14 mouse cellular contexts compared by ENCODE assay signal in the genomic region with DNA sequence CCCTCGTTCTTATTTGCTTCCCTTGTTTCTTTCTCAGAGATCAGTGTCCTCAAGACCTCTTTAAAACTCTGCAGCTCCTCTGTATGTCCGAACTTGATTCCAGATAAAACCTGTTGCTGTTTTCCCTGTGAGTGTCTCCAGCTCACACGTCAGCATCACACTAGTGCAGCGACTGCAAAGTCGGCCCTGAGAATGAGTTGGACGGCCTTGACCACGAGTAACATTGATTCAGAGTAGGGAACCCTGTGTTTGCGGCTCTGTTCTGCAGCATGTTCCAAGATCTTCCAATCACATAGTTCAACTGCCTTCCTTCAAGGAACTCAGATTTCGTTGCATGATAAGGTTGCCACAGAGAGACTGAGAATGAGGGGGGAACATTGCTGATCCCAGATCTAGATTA.
DNase-seq lines count a peak whose midpoint lies in the region.
"Had no signal": no experiment of that assay in that cellular context is flagged by ENCODE, and none has a peak within 500 bp of the region (broad histone marks: within the 10 kb centered on the region; RNA-seq: fewer than 3 reads in every experiment).

No protein-coding gene starts in this region.

- H3K27ac ChIP-seq in forebrain, embryonic 10.5 days: no peak overlapping the region
- H3K27ac ChIP-seq: gastrocnemius, adult 2 months; hindbrain, embryonic 12.5 days; hindbrain, embryonic 15.5 days had no signal

- 91% methylated on average over 9 of the region's 9 CpGs for WGBS in forebrain, embryonic 10.5 days

- no peak overlapping the region for H3K4me3 ChIP-seq in forebrain, embryonic 10.5 days
- H3K4me3 ChIP-seq: gastrocnemius, adult 2 months; hindbrain, embryonic 12.5 days; hindbrain, embryonic 15.5 days had no signal

- peak; percentile 81 to 87 for DNase-seq in adrenal gland, adult (ENCODE audit: inconsistent age in 2 of 2, low spot score in 1 of 2)
- no peak for DNase-seq in adrenal gland, postnatal 4 days (ENCODE audit: low spot score in 2 of 2)
- peak; percentile 85 for DNase-seq in adrenal gland, adult 2 months
- DNase-seq in adrenal gland, postnatal 14 days: peak; percentile 68
- no peak for DNase-seq in cerebellum, adult 9-11 months
- no peak for DNase-seq in forebrain, embryonic 10.5 days (ENCODE audit: extremely low spot score, low spot score)
- DNase-seq: cerebellum, adult 11-12 months; cerebellum, adult 8-10 months; cerebellum, postnatal 14 days; gastrocnemius, adult 2 months; gastrocnemius, postnatal 14 days; heart, adult 11 months had no signal

- no peaks in the 10 kb centered on the region for H3K27me3 ChIP-seq in forebrain, embryonic 10.5 days (ENCODE audit: poor library complexity, severe bottlenecking)
- H3K27me3 ChIP-seq: hindbrain, embryonic 12.5 days; hindbrain, embryonic 15.5 days had no signal

- H3K9me3 ChIP-seq in forebrain, embryonic 10.5 days: no peaks in the 10 kb centered on the region
- H3K9me3 ChIP-seq: hindbrain, embryonic 12.5 days; hindbrain, embryonic 15.5 days had no signal

- no peaks in the 10 kb centered on the region for H3K4me1 ChIP-seq in forebrain, embryonic 10.5 days
- H3K4me1 ChIP-seq: hindbrain, embryonic 12.5 days; hindbrain, embryonic 15.5 days had no signal

- peaks cover 43% of the 10 kb centered on the region for H3K36me3 ChIP-seq in forebrain, embryonic 10.5 days (replicated peaks)

Comparison
In these comparisons a context has a peak if more than half of its experiments do, and no peak if none do; other contexts are left out.
1. DNase-seq: peak in adrenal gland, adult (2 of 2), adrenal gland, adult 2 months (single experiment) and adrenal gland, postnatal 14 days (single experiment); none in adrenal gland, postnatal 4 days (0 of 2), cerebellum, adult 9-11 months (single experiment) and forebrain, embryonic 10.5 days (single experiment).